Mouse (Mus musculus): ENCODE results near the gene Rdh16f2.

- TF ChIP-seq POLR2A (IDR thresholded peaks at IDR 0.05; ENCODE audit: insufficient read depth, low read depth, low read length) (no peak), CTCF (IDR thresholded peaks at IDR 0.05; ENCODE audit: insufficient read depth, low read depth, low read length) (no peak)
Observed at GRCm38 (mm10) chr10:127848089-127848488, 18.2 kb upstream of the Rdh16f2 start.
